Mouse (Mus musculus): ENCODE data around the gene Washc4.
"Not testable (repeated sequence)": the region's sequence is repeated elsewhere in the genome, so short reads cannot be mapped to it uniquely, and the experiment has no call there.

Gene Washc4

DNA sequence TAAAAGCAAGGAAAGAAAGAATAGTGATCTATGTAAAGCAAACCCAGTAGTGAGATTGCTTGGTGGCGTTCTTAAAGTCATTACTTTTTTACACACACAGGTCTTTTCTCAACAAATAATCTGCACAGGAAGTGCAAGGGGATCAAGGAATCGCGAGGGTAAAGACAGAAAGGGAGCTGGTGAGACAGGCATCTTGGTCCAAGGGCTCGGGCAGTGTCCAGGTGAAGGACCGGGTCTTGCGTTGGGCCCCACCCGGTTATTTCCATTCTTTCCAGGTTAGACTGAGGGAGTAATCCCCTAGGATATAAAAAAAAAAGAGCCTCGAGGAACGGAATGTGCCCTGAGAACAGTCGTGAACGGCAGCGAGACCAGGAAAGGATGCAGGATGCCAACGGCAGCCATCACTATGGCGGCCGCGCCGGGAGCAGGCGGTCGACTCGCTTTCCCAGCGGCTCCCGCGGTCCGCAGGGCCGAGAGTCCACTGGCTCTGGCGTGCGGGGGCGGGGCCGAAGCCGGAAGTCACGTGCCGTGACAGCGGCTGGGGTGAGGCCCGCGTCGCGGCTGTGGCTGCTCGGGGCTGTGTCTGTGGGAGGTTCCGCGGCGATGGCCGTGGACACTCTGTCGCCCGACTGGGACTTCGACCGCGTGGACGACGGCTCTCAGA lies at the start of gene Washc4:
TSS of gene Washc4 (plus strand) at position 314 of the 664 bp plus-strand sequence.
- Histone ChIP-seq H3K4me3 (replicated peaks; ENCODE audit: low read length) (peak within 1 kb of the TSS; percentile 89), H3K9me3 (ENCODE audit: low read length) (no peaks in the 10 kb centered on the region), H3K4me1 (replicated peaks; ENCODE audit: low read depth, low read length) (peaks cover 24% of the 10 kb centered on the region), H3K27me3 (ENCODE audit: insufficient read depth, low read length) (no peaks in the 10 kb centered on the region), H3K36me3 (ENCODE audit: insufficient read depth, low read length) (peaks cover 21% of the 10 kb centered on the region)
- TF ChIP-seq CTCF (conservative IDR thresholded peaks at IDR 0.05; ENCODE audit: low read length) (no peak), NANOG (IDR thresholded peaks at IDR 0.05; ENCODE audit: borderline replicate concordance, low read length) (no peak), POU5F1 (IDR thresholded peaks at IDR 0.05; ENCODE audit: borderline replicate concordance, low read length) (no peak)

DNA sequence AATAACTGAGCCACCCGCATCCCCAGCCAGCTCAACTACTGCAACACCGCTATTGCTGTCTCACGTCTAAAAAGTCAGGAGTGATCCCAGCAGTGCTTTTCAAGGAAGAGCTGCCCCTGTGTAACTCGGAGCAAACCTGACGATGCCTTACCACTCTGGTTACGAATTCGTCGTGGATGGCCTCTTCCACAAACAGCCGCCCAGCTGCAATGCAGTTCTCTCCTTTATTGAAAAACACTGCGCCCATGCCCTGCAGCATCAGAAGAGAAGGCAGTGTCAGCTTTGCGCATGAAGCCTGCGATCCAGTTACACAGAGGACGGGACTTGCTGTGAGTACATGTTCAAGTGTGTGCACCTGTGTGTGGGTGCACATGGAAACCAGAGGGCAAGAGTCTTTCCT lies 46.2 kb upstream of the Washc4 start:
- H3K27me3 ChIP-seq (ENCODE audit: insufficient read depth, low read length), result no peaks in the 10 kb centered on the region
- TF ChIP-seq CTCF (conservative IDR thresholded peaks at IDR 0.05; ENCODE audit: low read length), result no peak
- TF ChIP-seq POU5F1 (IDR thresholded peaks at IDR 0.05; ENCODE audit: borderline replicate concordance, low read length), result no peak
- no peak for TF ChIP-seq NANOG (IDR thresholded peaks at IDR 0.05; ENCODE audit: borderline replicate concordance, low read length)
- H3K4me1 ChIP-seq (replicated peaks; ENCODE audit: low read depth, low read length), result 0 out of 2 replicates have a peak, but pooled peaks cover 2% of the 10 kb centered on the region
- H3K9me3 ChIP-seq (ENCODE audit: low read length), result 0 out of 2 replicates have a peak, but pooled peaks cover 7% of the 10 kb centered on the region
- H3K36me3 ChIP-seq (ENCODE audit: insufficient read depth, low read length), result peaks cover 7% of the 10 kb centered on the region; the same call in 1 of the 2 replicates
- H3K4me3 ChIP-seq (replicated peaks; ENCODE audit: low read length), result no peak overlapping the region

DNA sequence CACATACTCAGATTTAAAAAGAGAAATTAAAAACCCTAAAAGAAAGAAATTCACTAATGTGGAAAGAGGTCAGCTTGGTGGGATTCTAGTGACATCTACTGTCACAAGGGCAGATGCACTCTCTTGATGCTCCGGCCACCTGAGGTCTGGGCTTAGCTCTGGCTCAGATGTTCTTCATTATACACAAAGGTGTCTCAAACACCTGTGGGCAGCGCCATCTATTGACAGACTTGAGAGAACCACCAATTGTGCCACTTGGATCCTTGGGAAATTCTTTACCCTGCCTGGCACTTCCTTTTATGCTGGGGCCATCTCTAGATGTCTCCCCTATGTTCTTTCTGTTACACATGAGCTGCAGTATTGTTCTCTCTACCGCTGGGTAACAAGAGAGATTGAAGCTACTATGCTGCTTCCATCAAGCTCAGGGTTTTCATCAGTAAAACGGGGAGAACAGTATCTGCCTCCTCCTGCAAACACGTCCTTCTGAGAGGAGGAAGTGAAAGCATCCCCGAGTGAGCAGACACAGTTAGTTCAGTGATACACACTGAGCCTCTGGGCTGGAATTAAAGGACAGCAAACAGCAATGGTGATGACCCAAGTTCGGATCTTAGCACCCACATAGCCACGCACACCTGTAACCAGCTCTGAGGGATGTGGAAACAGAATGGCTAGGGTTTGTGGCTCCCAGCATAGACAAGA lies 34.4 kb upstream of the Washc4 start:
- Histone ChIP-seq H3K27me3 (ENCODE audit: insufficient read depth, low read length) (no peaks in the 10 kb centered on the region), H3K4me1 (replicated peaks; ENCODE audit: low read depth, low read length) (peaks cover 5% of the 10 kb centered on the region; the same call in 1 of the 2 replicates), H3K9me3 (ENCODE audit: low read length) (no peaks in the 10 kb centered on the region), H3K36me3 (ENCODE audit: insufficient read depth, low read length) (no peaks in the 10 kb centered on the region), H3K4me3 (replicated peaks; ENCODE audit: low read length) (no peak overlapping the region)
- peak; percentile 47 for TF ChIP-seq CTCF (conservative IDR thresholded peaks at IDR 0.05; ENCODE audit: low read length)
- TF ChIP-seq POU5F1 (IDR thresholded peaks at IDR 0.05; ENCODE audit: borderline replicate concordance, low read length), result no peak
- TF ChIP-seq NANOG (IDR thresholded peaks at IDR 0.05; ENCODE audit: borderline replicate concordance, low read length), result no peak

DNA sequence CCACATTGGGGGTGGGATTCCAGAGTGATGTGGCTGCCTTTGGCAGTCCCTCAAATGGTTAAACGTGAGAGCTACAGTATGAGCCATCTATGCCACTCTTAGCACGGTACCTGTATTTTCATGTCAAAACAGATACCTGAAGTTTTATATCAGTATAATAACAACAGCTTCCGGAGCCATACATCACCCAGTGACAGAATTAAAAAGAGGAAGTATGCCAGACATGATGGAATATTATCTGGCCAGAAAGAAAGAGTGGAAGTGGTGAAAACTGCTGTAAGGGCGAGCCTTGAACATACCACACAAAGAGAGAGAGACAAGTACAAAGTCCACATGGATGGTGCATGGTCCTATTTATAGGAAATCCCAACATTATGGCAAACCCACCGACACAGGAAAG lies 32.2 kb upstream of the Washc4 start:
- no peaks in the 10 kb centered on the region for H3K27me3 ChIP-seq (ENCODE audit: insufficient read depth, low read length)
- H3K9me3 ChIP-seq (ENCODE audit: low read length), result no peaks in the 10 kb centered on the region
- no peaks in the 10 kb centered on the region for H3K36me3 ChIP-seq (ENCODE audit: insufficient read depth, low read length)
- H3K4me3 ChIP-seq (replicated peaks; ENCODE audit: low read length), result no peak overlapping the region
- TF ChIP-seq POU5F1 (IDR thresholded peaks at IDR 0.05; ENCODE audit: borderline replicate concordance, low read length) (no peak), CTCF (conservative IDR thresholded peaks at IDR 0.05; ENCODE audit: low read length) (no peak), NANOG (IDR thresholded peaks at IDR 0.05; ENCODE audit: borderline replicate concordance, low read length) (no peak)
- H3K4me1 ChIP-seq (replicated peaks; ENCODE audit: low read depth, low read length), result peaks cover 5% of the 10 kb centered on the region; the same call in 1 of the 2 replicates

DNA sequence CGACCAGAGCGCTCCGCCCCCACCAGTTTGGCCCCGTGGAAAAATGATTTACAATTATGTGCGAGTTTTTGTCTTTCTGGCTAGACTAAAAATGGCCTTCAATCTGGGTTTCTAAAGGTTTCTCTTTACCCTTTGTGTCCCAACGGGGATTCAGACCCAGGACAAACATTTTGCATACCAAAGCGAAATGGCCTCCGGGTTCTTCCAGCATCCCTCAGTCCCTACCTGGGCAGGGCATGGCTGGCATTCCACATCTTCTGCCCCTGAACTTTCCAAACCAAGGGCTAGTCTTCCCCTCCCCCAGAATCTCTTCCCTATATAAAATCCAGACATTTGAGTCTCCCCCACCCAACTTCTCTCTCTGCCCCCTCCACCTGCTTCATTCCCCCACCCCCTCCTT lies 29.8 kb upstream of the Washc4 start:
- H3K36me3 ChIP-seq (ENCODE audit: insufficient read depth, low read length), result no peaks in the 10 kb centered on the region
- no peaks in the 10 kb centered on the region for H3K9me3 ChIP-seq (ENCODE audit: low read length)
- no peak overlapping the region; the same call in 1 of the 2 replicates for H3K4me3 ChIP-seq (replicated peaks; ENCODE audit: low read length)
- peaks cover 5% of the 10 kb centered on the region; the same call in 1 of the 2 replicates for H3K4me1 ChIP-seq (replicated peaks; ENCODE audit: low read depth, low read length)
- no peak for TF ChIP-seq NANOG (IDR thresholded peaks at IDR 0.05; ENCODE audit: borderline replicate concordance, low read length)
- TF ChIP-seq POU5F1 (IDR thresholded peaks at IDR 0.05; ENCODE audit: borderline replicate concordance, low read length), result no peak
- TF ChIP-seq CTCF (conservative IDR thresholded peaks at IDR 0.05; ENCODE audit: low read length), result no peak
- H3K27me3 ChIP-seq (ENCODE audit: insufficient read depth, low read length), result no peaks in the 10 kb centered on the region

DNA sequence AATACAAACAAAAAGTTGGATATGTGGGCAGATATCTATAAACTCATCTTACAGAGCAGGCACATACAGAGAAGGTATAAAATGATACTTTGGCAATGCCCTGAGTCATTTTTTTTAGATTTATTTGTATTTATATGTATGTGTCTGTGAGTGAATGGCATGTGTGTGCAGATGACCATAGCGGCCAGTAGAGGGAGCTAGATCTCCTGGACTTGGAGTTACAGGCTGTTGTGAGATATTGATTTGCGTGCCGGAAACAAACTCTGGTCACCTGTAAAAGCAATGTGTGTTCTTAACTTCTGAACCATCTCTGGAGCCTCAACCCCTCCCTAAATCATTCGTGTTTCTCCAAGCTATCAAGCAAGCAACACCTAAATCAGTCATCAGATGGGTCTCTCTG lies 22.6 kb upstream of the Washc4 start:
- Histone ChIP-seq H3K4me1 (replicated peaks; ENCODE audit: low read depth, low read length) (no peaks in the 10 kb centered on the region), H3K9me3 (ENCODE audit: low read length) (no peaks in the 10 kb centered on the region), H3K4me3 (replicated peaks; ENCODE audit: low read length) (no peak overlapping the region), H3K27me3 (ENCODE audit: insufficient read depth, low read length) (peaks cover 5% of the 10 kb centered on the region; the same call in 1 of the 2 replicates), H3K36me3 (ENCODE audit: insufficient read depth, low read length) (no peaks in the 10 kb centered on the region)
- TF ChIP-seq POU5F1 (IDR thresholded peaks at IDR 0.05; ENCODE audit: borderline replicate concordance, low read length) (no peak), CTCF (conservative IDR thresholded peaks at IDR 0.05; ENCODE audit: low read length) (peak; percentile 85), NANOG (IDR thresholded peaks at IDR 0.05; ENCODE audit: borderline replicate concordance, low read length) (no peak)

DNA sequence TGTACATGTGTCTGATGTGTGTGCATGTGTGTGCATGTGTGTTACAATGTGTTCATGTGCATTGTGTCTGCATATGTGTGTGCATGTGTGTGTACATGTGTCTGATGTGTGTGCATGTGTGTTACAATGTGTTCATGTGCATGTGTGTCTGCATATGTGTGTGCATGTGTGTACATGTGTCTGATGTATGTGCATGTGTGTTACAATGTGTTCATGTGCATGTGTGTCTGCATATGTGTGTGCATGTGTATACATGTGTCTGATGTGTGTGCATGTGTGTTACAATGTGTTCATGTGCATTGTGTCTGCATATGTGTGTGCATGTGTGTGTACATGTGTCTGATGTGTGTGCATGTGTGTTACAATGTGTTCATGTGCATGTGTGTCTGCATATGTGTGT lies 19.3 kb upstream of the Washc4 start:
- not testable (repeated sequence) for H3K9me3 ChIP-seq (ENCODE audit: low read length); H3K27me3 ChIP-seq (ENCODE audit: insufficient read depth, low read length); H3K36me3 ChIP-seq (ENCODE audit: insufficient read depth, low read length); H3K4me1 ChIP-seq (replicated peaks; ENCODE audit: low read depth, low read length); H3K4me3 ChIP-seq (replicated peaks; ENCODE audit: low read length)

DNA sequence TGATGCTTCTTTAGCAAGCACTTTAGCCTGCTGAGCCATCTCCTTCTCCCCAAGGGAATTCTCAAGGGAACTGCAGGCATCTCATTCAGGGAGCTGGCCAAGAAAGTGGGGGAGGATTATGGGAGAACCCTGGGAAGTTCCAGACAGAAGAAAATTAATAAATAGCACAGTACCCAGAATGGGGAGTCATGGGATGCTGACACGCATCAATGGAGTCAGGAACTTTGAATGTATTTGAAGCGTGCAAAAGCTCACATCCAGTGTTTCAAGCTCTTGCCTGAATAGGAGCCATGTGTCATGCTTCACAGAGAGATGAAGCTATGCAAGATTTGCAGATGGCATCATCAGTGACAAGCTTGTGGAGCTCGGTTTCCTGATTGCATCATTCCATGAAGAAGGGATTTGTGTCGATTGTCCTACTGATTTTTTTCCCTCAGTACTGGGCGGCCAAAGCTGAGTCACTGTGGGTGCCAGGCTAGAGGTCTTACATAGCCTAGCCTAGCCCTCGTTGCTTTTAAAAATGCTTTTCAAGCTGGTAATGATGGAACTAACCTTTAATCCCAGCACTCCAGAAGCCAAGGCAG lies 13.1 kb upstream of the Washc4 start:
- H3K4me3 ChIP-seq (replicated peaks; ENCODE audit: low read length), result no peak overlapping the region
- H3K36me3 ChIP-seq (ENCODE audit: insufficient read depth, low read length), result no peaks in the 10 kb centered on the region
- H3K9me3 ChIP-seq (ENCODE audit: low read length), result no peaks in the 10 kb centered on the region
- TF ChIP-seq POU5F1 (IDR thresholded peaks at IDR 0.05; ENCODE audit: borderline replicate concordance, low read length) (no peak), NANOG (IDR thresholded peaks at IDR 0.05; ENCODE audit: borderline replicate concordance, low read length) (no peak), CTCF (conservative IDR thresholded peaks at IDR 0.05; ENCODE audit: low read length) (no peak)
- peaks cover 50% of the 10 kb centered on the region for H3K27me3 ChIP-seq (ENCODE audit: insufficient read depth, low read length)
- H3K4me1 ChIP-seq (replicated peaks; ENCODE audit: low read depth, low read length), result peaks cover 16% of the 10 kb centered on the region

Measured in E14TG2a.4 (cell line).